Mouse (Mus musculus) midbrain, embryonic 16.5 days (tissue): ENCODE data around the gene Ndufs7. TPM values are rescaled to one million over a fixed set of nuclear protein-coding genes. Genes with fewer than 3 reads are reported as not detected.

Experiments used
- ATAC-seq: fragments of 200-750 bp; cut with Nextera tagmentation; 2 replicates; pipeline ENCODE4 v1.8.0; 2017; ENCODE audit warnings: moderate TSS enrichment
- H3K27ac ChIP-seq: fragments of 300-500 bp; sonication (generic); 2 replicates; pipeline ENCODE4 v1.5.1; 2014; ENCODE audit warnings: mild to moderate bottlenecking, low read length, mixed read lengths
- H3K27me3 ChIP-seq: fragments of 300-500 bp; sonication (generic); 2 replicates; pipeline ENCODE4 v1.6.1; 2014; ENCODE audit warnings: low read depth, low read length, mixed read lengths; ENCODE audit not compliant: control insufficient read depth, insufficient read depth
- H3K36me3 ChIP-seq: fragments of 300-500 bp; sonication (generic); 2 replicates; pipeline ENCODE4 v1.6.1; 2014; ENCODE audit warnings: mild to moderate bottlenecking, low read length, moderate library complexity, mixed read lengths; ENCODE audit not compliant: control insufficient read depth, insufficient read depth
- H3K4me1 ChIP-seq: fragments of 300-500 bp; sonication (generic); 2 replicates; pipeline ENCODE4 v1.6.1; 2014; ENCODE audit warnings: mild to moderate bottlenecking, low read length, mixed read lengths; ENCODE audit not compliant: control insufficient read depth, insufficient read depth
- H3K4me2 ChIP-seq: fragments of 300-500 bp; sonication (generic); 2 replicates; pipeline ENCODE4 v1.6.1; 2014; ENCODE audit warnings: mild to moderate bottlenecking, low read length, mixed read lengths
- H3K4me3 ChIP-seq: fragments of 300-500 bp; sonication (generic); 2 replicates; pipeline ENCODE4 v1.5.1; 2014; ENCODE audit warnings: low read depth, mild to moderate bottlenecking, low read length, moderate library complexity, mixed read lengths
- H3K9ac ChIP-seq: fragments of 300-500 bp; sonication (generic); 2 replicates; pipeline ENCODE4 v1.6.1; 2014; ENCODE audit warnings: low read depth, low read length, mixed read lengths
- H3K9me3 ChIP-seq: fragments of 300-500 bp; sonication (generic); replicated peaks from 2 replicates; pipeline ENCODE4 v1.6.1; 2014; ENCODE audit warnings: mild to moderate bottlenecking, low read length, mixed read lengths; ENCODE audit not compliant: control insufficient read depth, poor library complexity, severe bottlenecking
- WGBS: fragments of 180-500 bp; shearing (Covaris S2); extraction: QIAGEN DNeasy Blood & Tissue Kit; methylation state at CpG from one replicate; pipeline ENCODE4 v1.1.7; 2014; 5-methylcytosine and 5-hydroxymethylcytosine counted together
- polyA plus RNA-seq: library from polyadenylated mRNA; unstranded; fragments of >200 nt; fragmentation: Nextera tagmentation; extraction: Ambion mirVana; gene quantifications from 2 replicates; pipeline ENCODE4 v1.2.1, GENCODE M21; 2015

Gene Ndufs7
- polyA plus RNA-seq, 1 experiment from 2014 or later = 302 TPM

DNA sequence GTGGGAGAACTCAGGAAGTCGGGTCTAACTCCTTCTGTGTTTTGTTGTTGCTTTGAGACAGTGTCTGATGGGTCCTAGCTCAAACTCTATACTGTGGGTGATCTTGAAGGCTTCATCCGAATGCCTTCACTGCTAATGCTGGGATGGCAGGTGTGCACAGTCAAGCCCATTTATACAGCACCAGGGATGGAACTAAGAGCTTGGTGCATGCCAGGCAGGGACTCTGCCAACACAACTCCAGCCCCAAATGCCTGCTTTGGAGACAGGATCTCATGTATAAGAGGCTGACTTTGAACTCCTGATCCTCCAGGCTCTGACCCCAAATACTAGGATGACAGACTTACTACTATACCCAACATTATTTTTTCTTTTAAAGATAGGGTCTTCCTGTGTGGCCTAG is 1.1 kb downstream of the Ndufs7 start:
- no peaks in the 10 kb centered on the region for H3K9me3 ChIP-seq

GRCm38 (mm10) chr10:80250573-80250972 is 1.7 kb downstream of the Ndufs7 start:
- no peak overlapping the region for H3K4me3 ChIP-seq
- 87% methylated on average over 4 of the region's 4 CpGs for WGBS

More for the DNA sequence above, 1.1 kb downstream of the Ndufs7 start:
- peak overlapping the region; percentile 66 for H3K4me3 ChIP-seq
- H3K4me2 ChIP-seq = peak overlapping the region; percentile 92
- peak overlapping the region; percentile 84; the same call in 1 of the 2 replicates for H3K27ac ChIP-seq
- ATAC-seq = no peak
- no peaks in the 10 kb centered on the region for H3K27me3 ChIP-seq
- H3K9ac ChIP-seq = peak overlapping the region; percentile 73
- peaks cover 14% of the 10 kb centered on the region for H3K4me1 ChIP-seq
- peaks cover 11% of the 10 kb centered on the region for H3K36me3 ChIP-seq
- WGBS = 44% methylated on average over 2 of the region's 2 CpGs

GRCm38 (mm10) chr10:80252011-80252410 is 3.1 kb downstream of the Ndufs7 start:
- peaks cover 25% of the 10 kb centered on the region for H3K36me3 ChIP-seq
- no peak overlapping the region for H3K4me2 ChIP-seq
- no peak overlapping the region for H3K9ac ChIP-seq
- peaks cover 9% of the 10 kb centered on the region for H3K4me1 ChIP-seq
- H3K9me3 ChIP-seq = no peaks in the 10 kb centered on the region
- no peak overlapping the region for H3K4me3 ChIP-seq
- no peak overlapping the region for H3K27ac ChIP-seq
- no peaks in the 10 kb centered on the region for H3K27me3 ChIP-seq
- ATAC-seq = no peak

More at GRCm38 (mm10) chr10:80250573-80250972, 1.7 kb downstream of the Ndufs7 start:
- H3K4me2 ChIP-seq = peak overlapping the region; percentile 92
- peaks cover 14% of the 10 kb centered on the region for H3K36me3 ChIP-seq
- H3K9me3 ChIP-seq = no peaks in the 10 kb centered on the region
- H3K4me1 ChIP-seq = peaks cover 9% of the 10 kb centered on the region
- no peak overlapping the region for H3K9ac ChIP-seq
- no peaks in the 10 kb centered on the region for H3K27me3 ChIP-seq
- no peak overlapping the region for H3K27ac ChIP-seq
- no peak for ATAC-seq

DNA sequence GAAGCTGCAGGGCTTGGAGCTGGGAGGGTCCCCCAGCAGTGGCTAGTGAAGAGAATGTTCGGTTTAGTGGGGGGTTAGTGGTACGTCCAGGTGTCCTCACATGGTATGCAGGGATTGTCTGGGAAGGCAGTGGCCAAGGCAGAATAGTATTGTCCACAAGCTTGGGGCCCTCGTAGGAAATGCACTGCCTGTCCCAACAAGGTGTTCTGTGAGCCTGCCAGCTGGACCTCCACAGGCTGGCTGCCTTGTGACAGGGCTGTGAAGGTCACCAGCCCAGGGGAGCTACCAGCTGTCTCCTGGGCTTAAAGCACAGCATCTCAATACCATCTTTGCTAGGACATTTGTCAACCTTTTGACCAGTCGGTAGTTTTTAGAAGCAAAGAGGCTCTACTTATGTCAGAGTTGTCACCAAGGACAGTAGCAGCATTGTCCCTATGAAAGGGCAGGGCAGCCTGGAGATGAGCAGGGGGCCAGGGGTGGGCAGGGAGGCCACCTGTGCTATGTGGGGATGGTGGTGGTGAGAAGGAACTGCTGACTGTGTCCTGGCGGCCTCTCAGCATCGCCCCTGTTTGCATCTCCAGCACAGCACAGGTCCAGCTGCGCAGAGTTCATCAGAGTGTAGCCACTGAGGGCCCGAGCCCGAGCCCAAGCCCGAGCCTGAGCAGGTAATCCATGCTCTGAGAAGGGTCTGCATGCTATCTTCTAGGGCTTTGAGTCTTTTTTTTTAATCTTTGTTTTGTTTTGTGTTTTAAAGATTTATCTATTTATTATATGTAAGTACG is 3.8 kb downstream of the Ndufs7 start:
- Histone ChIP-seq H3K36me3 (peaks cover 26% of the 10 kb centered on the region), H3K9ac (0 out of 2 replicates have a peak overlapping the region, but pooled peaks have one; percentile 5), H3K27me3 (no peaks in the 10 kb centered on the region), H3K4me2 (no peak overlapping the region), H3K4me3 (no peak overlapping the region), H3K4me1 (peaks cover 9% of the 10 kb centered on the region), H3K9me3 (no peaks in the 10 kb centered on the region), H3K27ac (no peak overlapping the region)
- ATAC-seq = no peak
- 94% methylated on average over 11 of the region's 11 CpGs for WGBS

DNA sequence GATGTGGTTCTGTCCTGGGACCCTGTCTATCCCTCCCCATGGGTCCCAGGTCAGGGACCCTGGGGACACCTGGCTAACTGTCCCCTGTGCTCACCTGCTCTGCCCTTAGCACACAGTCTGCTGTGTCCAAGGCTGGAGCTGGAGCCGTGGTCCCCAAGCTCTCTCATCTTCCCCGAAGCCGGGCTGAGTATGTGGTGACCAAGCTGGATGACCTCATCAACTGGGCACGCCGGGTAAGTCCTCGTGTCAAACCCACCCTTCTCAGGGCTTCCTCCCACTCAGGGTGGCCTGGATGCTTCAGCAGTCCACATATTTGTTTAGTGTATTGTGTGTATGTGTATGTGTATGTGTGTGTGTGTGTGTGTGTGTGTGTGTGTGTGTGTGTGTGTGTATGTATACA is 4.6 kb downstream of the Ndufs7 start:
- WGBS = 87% methylated on average over 6 of the region's 6 CpGs
- ATAC-seq = no peak
- no peak overlapping the region for H3K9ac ChIP-seq
- H3K4me1 ChIP-seq = peaks cover 9% of the 10 kb centered on the region
- peaks cover 30% of the 10 kb centered on the region for H3K36me3 ChIP-seq
- H3K27ac ChIP-seq = no peak overlapping the region
- H3K27me3 ChIP-seq = no peaks in the 10 kb centered on the region
- no peaks in the 10 kb centered on the region for H3K9me3 ChIP-seq
- no peak overlapping the region for H3K4me3 ChIP-seq
- no peak overlapping the region for H3K4me2 ChIP-seq

- ATAC-seq = no peak
- Histone ChIP-seq H3K9ac (no peak overlapping the region), H3K36me3 (peaks cover 30% of the 10 kb centered on the region), H3K27me3 (no peaks in the 10 kb centered on the region), H3K9me3 (no peaks in the 10 kb centered on the region), H3K27ac (no peak overlapping the region), H3K4me3 (no peak overlapping the region), H3K4me1 (peaks cover 10% of the 10 kb centered on the region), H3K4me2 (no peak overlapping the region)
- WGBS = 95% methylated on average over 26 of the region's 26 CpGs
Observed at GRCm38 (mm10) chr10:80254331-80255297, 5.7 kb downstream of the Ndufs7 start.

GRCm38 (mm10) chr10:80255881-80256535 is 7.1 kb downstream of the Ndufs7 start:
- H3K27me3 ChIP-seq = no peaks in the 10 kb centered on the region
- no peak for ATAC-seq
- no peak overlapping the region for H3K27ac ChIP-seq
- no peak overlapping the region for H3K4me2 ChIP-seq
- WGBS = 83% methylated on average over 5 of the region's 5 CpGs
- H3K9ac ChIP-seq = no peak overlapping the region
- peaks cover 30% of the 10 kb centered on the region for H3K36me3 ChIP-seq
- H3K4me3 ChIP-seq = no peak overlapping the region
- peaks cover 13% of the 10 kb centered on the region; the same call in 1 of the 2 replicates for H3K4me1 ChIP-seq
- H3K9me3 ChIP-seq = no peaks in the 10 kb centered on the region

DNA sequence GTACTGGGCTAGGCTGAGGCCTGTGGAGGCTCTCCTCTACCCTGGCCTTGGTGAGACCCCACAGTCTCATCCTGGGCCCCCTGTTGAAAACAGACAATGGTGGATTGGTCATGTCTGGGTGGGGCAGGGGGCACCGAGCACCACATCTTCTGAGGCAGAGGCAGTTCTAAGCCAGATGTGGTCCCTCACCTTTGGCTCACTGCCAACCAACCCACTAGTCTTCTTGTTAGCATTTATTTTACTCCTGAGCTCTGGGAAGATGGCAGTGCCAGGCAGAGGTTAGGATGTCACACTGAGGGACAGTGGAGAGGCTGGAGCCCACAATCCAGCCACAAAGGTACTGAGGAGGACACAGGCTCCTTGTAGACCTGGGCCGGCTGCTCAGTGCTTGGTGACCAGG is 9.0 kb downstream of the Ndufs7 start:
- no peak for ATAC-seq
- no peak overlapping the region for H3K4me3 ChIP-seq
- no peak overlapping the region for H3K27ac ChIP-seq
- no peaks in the 10 kb centered on the region for H3K9me3 ChIP-seq
- H3K4me1 ChIP-seq = peaks cover 21% of the 10 kb centered on the region; the same call in 1 of the 2 replicates
- H3K4me2 ChIP-seq = no peak overlapping the region
- H3K9ac ChIP-seq = no peak overlapping the region
- H3K36me3 ChIP-seq = peaks cover 30% of the 10 kb centered on the region
- 85% methylated on average over 2 of the region's 2 CpGs for WGBS
- H3K27me3 ChIP-seq = no peaks in the 10 kb centered on the region
